Comparison of ENCODE assay signal across 23 mouse cellular contexts in genomic region chr7:132282161-132282560, GRCm38 (mm10). TPM values are rescaled to one million over a fixed set of nuclear protein-coding genes. Genes with fewer than 3 reads are reported as not detected.
DNase-seq lines count a peak whose midpoint lies in the region; ATAC-seq and TF ChIP-seq lines count a peak whose summit lies in the region.
"Had no signal": no experiment of that assay in that cellular context is flagged by ENCODE, and none has a peak within 500 bp of the region (broad histone marks: within the 10 kb centered on the region; RNA-seq: fewer than 3 reads in every experiment).

No protein-coding gene starts in this region.

- no peak for DNase-seq in cerebellum, adult 2 months
- no peak for DNase-seq in cerebellum, adult 8-10 months
- peak; percentile 52 to 56 for DNase-seq in spleen, postnatal 36 days (ENCODE audit: low spot score in 2 of 2)
- DNase-seq in spleen, adult 12 weeks (ENCODE audit: low spot score), result no peak
- DNase-seq in left cerebral cortex, adult 2 months (ENCODE audit: extremely low spot score in 1 of 2, low spot score in 2 of 2), result no peak
- DNase-seq in left cerebral cortex, postnatal 10 days (ENCODE audit: extremely low spot score in 1 of 2, low spot score in 2 of 2), result no peak
- DNase-seq: adrenal gland, postnatal 14 days; gastrocnemius, postnatal 14 days; heart, postnatal 4 days; kidney, postnatal 36 days; layer of hippocampus, adult 9-11 months; right cerebral cortex, postnatal 4 days; thymus, postnatal 14 days had no signal

- H3K9ac ChIP-seq in hindbrain, embryonic 15.5 days, result no peak overlapping the region
- H3K9ac ChIP-seq: heart, embryonic 15.5 days; limb, embryonic 15.5 days; liver, embryonic 15.5 days; midbrain, embryonic 12.5 days had no signal

- no peak for TF ChIP-seq POLR2A in cerebellum, adult 2 months (IDR thresholded peaks at IDR 0.05; ENCODE audit: borderline replicate concordance, insufficient read depth, low read length)

- no peak overlapping the region for H3K4me3 ChIP-seq in cerebellum, adult 2 months (replicated peaks; ENCODE audit: insufficient read depth, low read depth, low read length)
- H3K4me3 ChIP-seq in hindbrain, embryonic 15.5 days, result no peak overlapping the region
- no peak overlapping the region for H3K4me3 ChIP-seq in left cerebral cortex, adult 2 months
- H3K4me3 ChIP-seq: heart, embryonic 15.5 days; limb, embryonic 15.5 days; liver, embryonic 15.5 days; midbrain, embryonic 12.5 days had no signal

- TF ChIP-seq CTCF in cerebellum, adult 2 months (IDR thresholded peaks at IDR 0.05; ENCODE audit: borderline replicate concordance, insufficient read depth, low read depth, low read length), result no peak
- TF ChIP-seq CTCF in left cerebral cortex, adult 2 months (IDR thresholded peaks at IDR 0.05), result no peak

- no peaks in the 10 kb centered on the region for H3K36me3 ChIP-seq in hindbrain, embryonic 15.5 days
- H3K36me3 ChIP-seq: G1E; heart, embryonic 15.5 days; limb, embryonic 15.5 days; liver, embryonic 15.5 days; midbrain, embryonic 12.5 days had no signal

- 0 out of 2 replicates have a peak overlapping the region, but pooled peaks have one; percentile 8 for H3K27ac ChIP-seq in cerebellum, adult 2 months (ENCODE audit: insufficient read depth, low read length)
- H3K27ac ChIP-seq in hindbrain, embryonic 15.5 days (replicated peaks), result 0 out of 2 replicates have a peak overlapping the region, but pooled peaks have one; percentile 31
- no peak overlapping the region for H3K27ac ChIP-seq in left cerebral cortex, adult 2 months
- H3K27ac ChIP-seq: heart, embryonic 15.5 days; limb, embryonic 15.5 days; liver, embryonic 15.5 days had no signal

- no peaks in the 10 kb centered on the region for H3K9me3 ChIP-seq in hindbrain, embryonic 15.5 days
- H3K9me3 ChIP-seq: heart, embryonic 15.5 days; limb, embryonic 15.5 days; liver, embryonic 15.5 days; midbrain, embryonic 12.5 days had no signal

- intact Hi-C loops in left cerebral cortex, adult 2 months (cut with DNase I), result no loop called here
- intact Hi-C loops in left cerebral cortex, postnatal 10 days (cut with DNase I), result no loop called here

- 42% methylated on average over 3 of the region's 3 CpGs for WGBS in cerebellum, adult 2 months
- 68% methylated on average over 3 of the region's 3 CpGs for WGBS in hindbrain, embryonic 15.5 days

- H3K4me1 ChIP-seq in cerebellum, adult 2 months (ENCODE audit: control insufficient read depth, insufficient read depth, low read length), result peaks cover 59% of the 10 kb centered on the region
- H3K4me1 ChIP-seq in hindbrain, embryonic 15.5 days (replicated peaks), result peaks cover 47% of the 10 kb centered on the region

- no peaks in the 10 kb centered on the region for H3K27me3 ChIP-seq in cerebellum, adult 2 months (ENCODE audit: control insufficient read depth, insufficient read depth, low read length)
- H3K27me3 ChIP-seq in hindbrain, embryonic 15.5 days, result no peaks in the 10 kb centered on the region
- H3K27me3 ChIP-seq: heart, embryonic 15.5 days; limb, embryonic 15.5 days; liver, embryonic 15.5 days; midbrain, embryonic 12.5 days had no signal

- no peak overlapping the region for H3K4me2 ChIP-seq in hindbrain, embryonic 15.5 days
- H3K4me2 ChIP-seq: heart, embryonic 15.5 days; limb, embryonic 15.5 days; liver, embryonic 15.5 days; midbrain, embryonic 12.5 days had no signal

- ATAC-seq in hindbrain, embryonic 15.5 days (ENCODE audit: low FRiP score, low read depth), result no peak
- no peak for ATAC-seq in granulocyte monocyte progenitor cell, adult 5-6 weeks (replicated peaks; ENCODE audit: poor library complexity, severe bottlenecking)
- ATAC-seq: activated CD4-positive, CD25-positive, alpha-beta regulatory T cell, adult 4 months; CD4-positive, CD25-positive, alpha-beta regulatory T cell, adult 4 months; intestine, embryonic 16.5 days had no signal

RNA-seq across cellular contexts. Expression of gene Chst15, which starts 34.9 kb away (rescaled TPM):
- 15.4 and 17.2 TPM in 2 replicates for polyA plus RNA-seq in cerebellum, adult 2 months (2012; rRNA removed)
- 22.3 and 27.0 TPM in 2 replicates for polyA plus RNA-seq in hindbrain, embryonic 15.5 days (2015; fragmentation: Nextera tagmentation; extraction: Ambion mirVana)
- total RNA-seq in left cerebral cortex, adult 2 months (2021), result 10 to 100 TPM; 43.0 to 44.6 TPM
- total RNA-seq in granulocyte monocyte progenitor cell, adult 5-6 weeks (2014; fragmentation: Nextera tagmentation), result 10.1 and 22.1 TPM in 2 replicates
- total RNA-seq in granulocyte monocyte progenitor cell, adult 5-6 weeks (2017), result 4.6 and 6.1 TPM in 2 replicates
- 10 to 100 TPM; 31.3 to 37.3 TPM for total RNA-seq in left cerebral cortex, postnatal 10 days (2021)
- polyA plus RNA-seq: G1E had no signal

Comparison
In these comparisons a context has a peak if more than half of its experiments do, and no peak if none do; other contexts are left out.
1. DNase-seq: peak in spleen, postnatal 36 days (2 of 2); none in cerebellum, adult 2 months (0 of 2), cerebellum, adult 8-10 months (single experiment), spleen, adult 12 weeks (single experiment), left cerebral cortex, adult 2 months (0 of 2) and left cerebral cortex, postnatal 10 days (0 of 2).